ENCODE assay signal across 25 mouse cellular contexts in genomic region chr14:80408317-80408716, GRCm38 (mm10).
"Had no signal": no experiment of that assay in that cellular context is flagged by ENCODE, and none has a peak within 500 bp of the region (broad histone marks: within the 10 kb centered on the region; RNA-seq: fewer than 3 reads in every experiment).

No protein-coding gene starts in this region.

- H3K36me3 ChIP-seq: embryonic facial prominence, embryonic 10.5 days; embryonic facial prominence, embryonic 12.5 days; embryonic facial prominence, embryonic 13.5 days; embryonic facial prominence, embryonic 15.5 days; forebrain, embryonic 10.5 days; forebrain, embryonic 12.5 days; forebrain, embryonic 15.5 days had no signal

- H3K27me3 ChIP-seq: embryonic facial prominence, embryonic 12.5 days; embryonic facial prominence, embryonic 13.5 days; embryonic facial prominence, embryonic 15.5 days; forebrain, embryonic 12.5 days; forebrain, embryonic 13.5 days; forebrain, embryonic 15.5 days had no signal

- H3K4me3 ChIP-seq: embryonic facial prominence, embryonic 10.5 days; embryonic facial prominence, embryonic 12.5 days; embryonic facial prominence, embryonic 13.5 days; embryonic facial prominence, embryonic 15.5 days; erythroblast, embryonic 14.5 days; forebrain, embryonic 10.5 days; forebrain, embryonic 12.5 days; forebrain, embryonic 13.5 days; forebrain, embryonic 15.5 days; gastrocnemius, adult 2 months; heart, adult 2 months had no signal

- H3K4me1 ChIP-seq: embryonic facial prominence, embryonic 10.5 days; embryonic facial prominence, embryonic 12.5 days; embryonic facial prominence, embryonic 13.5 days; embryonic facial prominence, embryonic 15.5 days; forebrain, embryonic 12.5 days had no signal

- H3K9ac ChIP-seq: embryonic facial prominence, embryonic 12.5 days; embryonic facial prominence, embryonic 13.5 days; embryonic facial prominence, embryonic 15.5 days; forebrain, embryonic 12.5 days; forebrain, embryonic 13.5 days; forebrain, embryonic 15.5 days; forebrain, postnatal 0 days had no signal

- H3K9me3 ChIP-seq: embryonic facial prominence, embryonic 10.5 days; embryonic facial prominence, embryonic 12.5 days; embryonic facial prominence, embryonic 13.5 days; embryonic facial prominence, embryonic 15.5 days; forebrain, embryonic 10.5 days; forebrain, embryonic 12.5 days; forebrain, embryonic 13.5 days; forebrain, embryonic 15.5 days had no signal

- DNase-seq: cerebellum, adult 9-10 months; cerebellum, adult 9-11 months; cerebellum, postnatal 10 days; cerebellum, postnatal 14 days; cerebellum, postnatal 25 days; cerebellum, postnatal 36 days; embryo, embryonic 11 days; forebrain, postnatal 0 days; gastrocnemius, adult 2 months; gastrocnemius, postnatal 10 days; gastrocnemius, postnatal 14 days; gastrocnemius, postnatal 25 days; gastrocnemius, postnatal 36 days; heart, adult 11 months; heart, adult 18-20 months; heart, adult 2 months had no signal

- H3K27ac ChIP-seq: embryonic facial prominence, embryonic 10.5 days; embryonic facial prominence, embryonic 12.5 days; embryonic facial prominence, embryonic 13.5 days; embryonic facial prominence, embryonic 15.5 days; forebrain, embryonic 10.5 days; forebrain, embryonic 12.5 days; forebrain, embryonic 13.5 days; forebrain, embryonic 15.5 days; gastrocnemius, adult 2 months; heart, adult 2 months had no signal
